Comparison of ENCODE assay signal across 9 mouse cellular contexts in the genomic region with DNA sequence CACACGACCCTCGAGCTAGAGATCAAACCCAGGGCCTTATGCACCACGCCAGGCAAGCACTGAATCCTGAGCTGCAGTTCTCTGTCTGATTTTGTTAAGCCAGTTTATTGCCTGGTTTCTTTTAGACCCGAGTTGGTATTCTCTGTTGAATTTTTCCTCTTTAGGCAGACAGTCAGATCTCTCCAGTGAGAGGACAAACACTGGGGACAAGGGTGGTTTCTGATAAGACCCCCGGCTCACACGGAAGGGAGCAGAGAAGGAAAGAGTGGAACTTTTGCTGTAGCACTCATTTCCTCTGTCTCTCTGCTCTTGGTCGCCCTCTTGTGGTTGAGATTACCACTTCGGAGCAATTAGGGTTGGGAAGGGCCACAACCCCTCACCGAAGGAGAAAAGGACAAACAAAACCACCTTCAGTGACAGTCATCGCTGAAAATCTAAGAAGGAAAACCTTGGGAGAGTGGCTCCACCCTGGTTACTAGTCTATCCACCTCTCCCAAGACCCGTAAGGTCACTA. TPM values are rescaled to one million over a fixed set of nuclear protein-coding genes. Genes with fewer than 3 reads are reported as not detected.
DNase-seq lines count a peak whose midpoint lies in the region; ATAC-seq lines count a peak whose summit lies in the region.
"Had no signal": no experiment of that assay in that cellular context is flagged by ENCODE, and none has a peak within 500 bp of the region (broad histone marks: within the 10 kb centered on the region; RNA-seq: fewer than 3 reads in every experiment).

No protein-coding gene starts in this region.

- H3K27me3 ChIP-seq in hindbrain, embryonic 11.5 days (ENCODE audit: control insufficient read depth, insufficient read depth, low read length) = no peaks in the 10 kb centered on the region
- no peaks in the 10 kb centered on the region; the same call in 1 of the 2 replicates for H3K27me3 ChIP-seq in hindbrain, embryonic 16.5 days (replicated peaks; ENCODE audit: control insufficient read depth, insufficient read depth, low read length)
- H3K27me3 ChIP-seq in heart, embryonic 12.5 days (replicated peaks) = peaks cover 91% of the 10 kb centered on the region
- H3K27me3 ChIP-seq in megakaryocyte, embryonic 14.5 days (replicated peaks) = peaks cover 84% of the 10 kb centered on the region
- peaks cover 14% of the 10 kb centered on the region; the same call in 1 of the 2 replicates for H3K27me3 ChIP-seq in stomach, embryonic 15.5 days (replicated peaks)

- no peak overlapping the region for H3K9ac ChIP-seq in hindbrain, embryonic 11.5 days (ENCODE audit: low read depth, low read length)
- no peak overlapping the region for H3K9ac ChIP-seq in hindbrain, embryonic 16.5 days (ENCODE audit: low read depth, low read length)
- no peak overlapping the region for H3K9ac ChIP-seq in heart, embryonic 12.5 days
- no peak overlapping the region for H3K9ac ChIP-seq in stomach, embryonic 15.5 days
- H3K9ac ChIP-seq: midbrain, embryonic 12.5 days had no signal

- no peaks in the 10 kb centered on the region for H3K36me3 ChIP-seq in hindbrain, embryonic 11.5 days (ENCODE audit: control insufficient read depth, insufficient read depth, low read length)
- H3K36me3 ChIP-seq in hindbrain, embryonic 16.5 days (ENCODE audit: control insufficient read depth, insufficient read depth, low read length) = no peaks in the 10 kb centered on the region
- H3K36me3 ChIP-seq in heart, embryonic 12.5 days = no peaks in the 10 kb centered on the region
- no peaks in the 10 kb centered on the region for H3K36me3 ChIP-seq in megakaryocyte, embryonic 14.5 days (replicated peaks; ENCODE audit: low read length)
- H3K36me3 ChIP-seq in stomach, embryonic 15.5 days = no peaks in the 10 kb centered on the region
- H3K36me3 ChIP-seq: midbrain, embryonic 12.5 days had no signal

- no peak overlapping the region for H3K27ac ChIP-seq in hindbrain, embryonic 11.5 days (ENCODE audit: low read depth, low read length)
- H3K27ac ChIP-seq in hindbrain, embryonic 16.5 days (ENCODE audit: low read depth, low read length) = no peak overlapping the region
- H3K27ac ChIP-seq in heart, embryonic 12.5 days (ENCODE audit: poor library complexity, severe bottlenecking) = no peak overlapping the region
- no peak overlapping the region for H3K27ac ChIP-seq in stomach, embryonic 15.5 days
- H3K27ac ChIP-seq: midbrain, embryonic 12.5 days had no signal

- peak; percentile 87 for DNase-seq in hindbrain, embryonic 11.5 days (ENCODE audit: low spot score)
- peak; percentile 59 for DNase-seq in ES-CJ7 (ENCODE audit: low read depth, low spot score)
- DNase-seq in cerebellum, postnatal 36 days = peak; percentile 48 to 56
- peak; percentile 35 to 40 for DNase-seq in layer of hippocampus, postnatal 14 days (ENCODE audit: low spot score in 2 of 2)

- WGBS in hindbrain, embryonic 11.5 days = 9% methylated on average over 11 of the region's 11 CpGs
- 9% methylated on average over 11 of the region's 11 CpGs for WGBS in hindbrain, embryonic 16.5 days
- WGBS in heart, embryonic 12.5 days = 9% methylated on average over 11 of the region's 11 CpGs
- 8% methylated on average over 11 of the region's 11 CpGs for WGBS in stomach, embryonic 15.5 days

- ATAC-seq in hindbrain, embryonic 11.5 days (ENCODE audit: low FRiP score) = no peak
- ATAC-seq in hindbrain, embryonic 16.5 days = no peak
- 0 out of 2 replicates have a peak, but pooled peaks have one; percentile 53 for ATAC-seq in heart, embryonic 12.5 days (ENCODE audit: insufficient number of reproducible peaks, low FRiP score)
- no peak for ATAC-seq in stomach, embryonic 15.5 days (ENCODE audit: insufficient read depth, low FRiP score, low read depth)

- H3K4me3 ChIP-seq in hindbrain, embryonic 11.5 days (ENCODE audit: low read depth, low read length) = no peak overlapping the region
- no peak overlapping the region for H3K4me3 ChIP-seq in hindbrain, embryonic 16.5 days (ENCODE audit: low read length)
- no peak overlapping the region for H3K4me3 ChIP-seq in heart, embryonic 12.5 days
- peak overlapping the region; percentile 64 for H3K4me3 ChIP-seq in megakaryocyte, embryonic 14.5 days (replicated peaks)
- no peak overlapping the region for H3K4me3 ChIP-seq in stomach, embryonic 15.5 days (replicated peaks)
- H3K4me3 ChIP-seq: midbrain, embryonic 12.5 days had no signal

- no peaks in the 10 kb centered on the region; the same call in 1 of the 2 replicates for H3K4me1 ChIP-seq in hindbrain, embryonic 11.5 days (replicated peaks; ENCODE audit: control insufficient read depth, insufficient read depth, low read length)
- no peaks in the 10 kb centered on the region for H3K4me1 ChIP-seq in hindbrain, embryonic 16.5 days (ENCODE audit: control insufficient read depth, insufficient read depth, low read depth, low read length)
- H3K4me1 ChIP-seq in heart, embryonic 12.5 days (replicated peaks) = no peaks in the 10 kb centered on the region
- peaks cover 17% of the 10 kb centered on the region for H3K4me1 ChIP-seq in megakaryocyte, embryonic 14.5 days
- no peaks in the 10 kb centered on the region for H3K4me1 ChIP-seq in stomach, embryonic 15.5 days

- H3K9me3 ChIP-seq in hindbrain, embryonic 11.5 days (ENCODE audit: control insufficient read depth, low read length) = no peaks in the 10 kb centered on the region
- H3K9me3 ChIP-seq in hindbrain, embryonic 16.5 days (ENCODE audit: control insufficient read depth, low read length) = no peaks in the 10 kb centered on the region
- no peaks in the 10 kb centered on the region for H3K9me3 ChIP-seq in heart, embryonic 12.5 days (replicated peaks)
- H3K9me3 ChIP-seq in megakaryocyte, embryonic 14.5 days = no peaks in the 10 kb centered on the region
- H3K9me3 ChIP-seq in stomach, embryonic 15.5 days = no peaks in the 10 kb centered on the region
- H3K9me3 ChIP-seq: midbrain, embryonic 12.5 days had no signal

- H3K4me2 ChIP-seq in hindbrain, embryonic 11.5 days (replicated peaks; ENCODE audit: low read depth, low read length) = no peak overlapping the region
- no peak overlapping the region for H3K4me2 ChIP-seq in hindbrain, embryonic 16.5 days (ENCODE audit: low read length)
- peak overlapping the region; percentile 38 for H3K4me2 ChIP-seq in heart, embryonic 12.5 days
- peak overlapping the region; percentile 25; the same call in 1 of the 2 replicates for H3K4me2 ChIP-seq in stomach, embryonic 15.5 days
- H3K4me2 ChIP-seq: midbrain, embryonic 12.5 days had no signal

RNA-seq across cellular contexts. Expression of a gene that starts 7.4 kb away (rescaled TPM):
- polyA plus RNA-seq in hindbrain, embryonic 11.5 days (2014; fragmentation: Nextera tagmentation; extraction: Ambion mirVana) = 0.15 TPM in 1 of 2 replicates, not detected in the other
- 0.14 TPM in 1 of 2 replicates, not detected in the other for polyA plus RNA-seq in hindbrain, embryonic 16.5 days (2015; fragmentation: Nextera tagmentation; extraction: Ambion mirVana)
- not detected in 2 replicates for polyA plus RNA-seq in heart, embryonic 12.5 days (2016; fragmentation: Nextera tagmentation; extraction: Ambion mirVana)
- under 1 TPM in 1 of 2 experiments, not detected in 1; 0.45 TPM for total RNA-seq in layer of hippocampus, postnatal 14 days (2021)
- not detected in 2 replicates for polyA plus RNA-seq in megakaryocyte, embryonic 14.5 days (2012; ENCODE audit: insufficient read depth, low replicate concordance)
- 0.08 TPM in 1 of 2 replicates, not detected in the other for polyA plus RNA-seq in stomach, embryonic 15.5 days (2015; fragmentation: Nextera tagmentation; extraction: Ambion mirVana)
- polyA plus RNA-seq: midbrain, embryonic 12.5 days had no signal

RNA-seq across cellular contexts. Expression of a gene that starts 12.2 kb away (rescaled TPM):
- 0.12 TPM in 1 of 2 replicates, not detected in the other for polyA plus RNA-seq in hindbrain, embryonic 11.5 days (2014; fragmentation: Nextera tagmentation; extraction: Ambion mirVana)
- 0.30 TPM in 1 of 2 replicates, not detected in the other for polyA plus RNA-seq in hindbrain, embryonic 16.5 days (2015; fragmentation: Nextera tagmentation; extraction: Ambion mirVana)
- polyA plus RNA-seq in heart, embryonic 12.5 days (2016; fragmentation: Nextera tagmentation; extraction: Ambion mirVana) = not detected in 2 replicates
- total RNA-seq in layer of hippocampus, postnatal 14 days (2021) = not detected
- not detected in 2 replicates for polyA plus RNA-seq in megakaryocyte, embryonic 14.5 days (2012; ENCODE audit: insufficient read depth, low replicate concordance)
- polyA plus RNA-seq in stomach, embryonic 15.5 days (2015; fragmentation: Nextera tagmentation; extraction: Ambion mirVana) = not detected in 2 replicates
- polyA plus RNA-seq: midbrain, embryonic 12.5 days had no signal

RNA-seq across cellular contexts. Expression of a gene that starts 25.4 kb away (rescaled TPM):
- 48.1 and 50.1 TPM in 2 replicates for polyA plus RNA-seq in hindbrain, embryonic 11.5 days (2014; fragmentation: Nextera tagmentation; extraction: Ambion mirVana)
- 63.1 and 70.0 TPM in 2 replicates for polyA plus RNA-seq in hindbrain, embryonic 16.5 days (2015; fragmentation: Nextera tagmentation; extraction: Ambion mirVana)
- polyA plus RNA-seq in heart, embryonic 12.5 days (2016; fragmentation: Nextera tagmentation; extraction: Ambion mirVana) = 67.7 and 76.3 TPM in 2 replicates
- total RNA-seq in layer of hippocampus, postnatal 14 days (2021) = 10 to 100 TPM; 51.6 to 52.2 TPM
- 14.8 and 27.4 TPM in 2 replicates for polyA plus RNA-seq in megakaryocyte, embryonic 14.5 days (2012; ENCODE audit: insufficient read depth, low replicate concordance)
- 84.0 and 86.2 TPM in 2 replicates for polyA plus RNA-seq in stomach, embryonic 15.5 days (2015; fragmentation: Nextera tagmentation; extraction: Ambion mirVana)

RNA-seq across cellular contexts. Expression of a gene that starts 39.2 kb away (rescaled TPM):
- 0.23 and 0.39 TPM in 2 replicates for polyA plus RNA-seq in hindbrain, embryonic 11.5 days (2014; fragmentation: Nextera tagmentation; extraction: Ambion mirVana)
- polyA plus RNA-seq in hindbrain, embryonic 16.5 days (2015; fragmentation: Nextera tagmentation; extraction: Ambion mirVana) = not detected in 2 replicates
- 0.14 TPM in 1 of 2 replicates, not detected in the other for polyA plus RNA-seq in heart, embryonic 12.5 days (2016; fragmentation: Nextera tagmentation; extraction: Ambion mirVana)
- not detected for total RNA-seq in layer of hippocampus, postnatal 14 days (2021)
- polyA plus RNA-seq in megakaryocyte, embryonic 14.5 days (2012; ENCODE audit: insufficient read depth, low replicate concordance) = 0.19 TPM in 1 of 2 replicates, not detected in the other
- not detected in 2 replicates for polyA plus RNA-seq in stomach, embryonic 15.5 days (2015; fragmentation: Nextera tagmentation; extraction: Ambion mirVana)

RNA-seq across cellular contexts. Expression of a gene that starts 44.6 kb away (rescaled TPM):
- polyA plus RNA-seq in hindbrain, embryonic 11.5 days (2014; fragmentation: Nextera tagmentation; extraction: Ambion mirVana) = 35.9 and 42.6 TPM in 2 replicates
- polyA plus RNA-seq in hindbrain, embryonic 16.5 days (2015; fragmentation: Nextera tagmentation; extraction: Ambion mirVana) = 115 and 123 TPM in 2 replicates
- 51.6 and 54.1 TPM in 2 replicates for polyA plus RNA-seq in heart, embryonic 12.5 days (2016; fragmentation: Nextera tagmentation; extraction: Ambion mirVana)
- total RNA-seq in layer of hippocampus, postnatal 14 days (2021) = 10 to 100 TPM; 51.6 to 52.6 TPM
- polyA plus RNA-seq in megakaryocyte, embryonic 14.5 days (2012; ENCODE audit: insufficient read depth, low replicate concordance) = 8.1 TPM in 1 of 2 replicates, not detected in the other
- 64.3 and 69.0 TPM in 2 replicates for polyA plus RNA-seq in stomach, embryonic 15.5 days (2015; fragmentation: Nextera tagmentation; extraction: Ambion mirVana)

Comparison
In these comparisons a context has a peak if more than half of its experiments do, and no peak if none do; other contexts are left out.
1. H3K4me2 ChIP-seq: peak in heart, embryonic 12.5 days (single experiment) and stomach, embryonic 15.5 days (single experiment); none in hindbrain, embryonic 11.5 days (single experiment) and hindbrain, embryonic 16.5 days (single experiment).
2. Peak in every context shown above with its lines, with median percentiles within 50 percentile points of each other: DNase-seq.